Mouse (Mus musculus) G1E (cell line): ENCODE measurements at regions not wholly inside any gene's neighbourhood (a gene's known extent, or its start where the extent isn't known, plus 50 kb on each side); places are given as distances from the start of the nearest gene placed in this dataset.
A peak's percentile ranks its signal among the peaks of the same experiment; 100 is the strongest.

Source experiments
- ATAC-seq: 2 replicates; pipeline ENCODE4 v1.8.0; 2016; ENCODE audit warnings: mild to moderate bottlenecking; ENCODE audit not compliant: insufficient number of reproducible peaks, poor library complexity, low FRiP score, severe bottlenecking; ENCODE audit errors: extremely low read depth
- DNase-seq: peaks from one replicate; pipeline ENCODE4 v3.0.0; 2012; ENCODE audit warnings: low spot score
- H3K27me3 ChIP-seq: 2 replicates; pipeline ENCODE4 v1.6.1; 2012; ENCODE audit warnings: mild to moderate bottlenecking, low read length, inconsistent platforms; ENCODE audit not compliant: insufficient read depth
- H3K36me3 ChIP-seq: replicated peaks from 2 replicates; pipeline ENCODE3; 2012; ENCODE audit warnings: mild to moderate bottlenecking, inconsistent platforms
- H3K4me1 ChIP-seq: 2 replicates; pipeline ENCODE4 v1.6.1; 2012; ENCODE audit warnings: low read depth, low read length, inconsistent platforms, mixed read lengths; ENCODE audit not compliant: insufficient read depth
- H3K4me3 ChIP-seq: 2 replicates; pipeline ENCODE4 v1.5.1; 2012; ENCODE audit warnings: low read depth, mild to moderate bottlenecking, inconsistent platforms, low read length, moderate library complexity, mixed read lengths
- H3K9me3 ChIP-seq: replicated peaks from 2 replicates; pipeline ENCODE4 v1.6.1; 2012; ENCODE audit warnings: inconsistent platforms
- CTCF ChIP-seq: IDR thresholded peaks from 2 replicates; pipeline ENCODE4 v1.5.1; 2012; ENCODE audit warnings: low read depth, low read length, inconsistent platforms, mixed read lengths
- GATA1 ChIP-seq: IDR thresholded peaks from 2 replicates; pipeline ENCODE4 v1.6.1; 2012; ENCODE audit warnings: borderline replicate concordance, low read length, inconsistent platforms, mixed read lengths
- GATA2 ChIP-seq: IDR thresholded peaks from 2 replicates; pipeline ENCODE4 v1.6.1; 2012; ENCODE audit warnings: low read depth, low read length, inconsistent platforms, borderline replicate concordance
- POLR2AphosphoS5 ChIP-seq: IDR thresholded peaks from 2 replicates; pipeline ENCODE4 v1.6.1; 2012; ENCODE audit warnings: low read depth, low read length, inconsistent platforms; ENCODE audit not compliant: insufficient replicate concordance
- TAL1 ChIP-seq: conservative IDR thresholded peaks from 2 replicates; pipeline ENCODE4 v1.6.1; 2012; ENCODE audit warnings: low read depth, low read length, inconsistent platforms, mixed read lengths

DNA sequence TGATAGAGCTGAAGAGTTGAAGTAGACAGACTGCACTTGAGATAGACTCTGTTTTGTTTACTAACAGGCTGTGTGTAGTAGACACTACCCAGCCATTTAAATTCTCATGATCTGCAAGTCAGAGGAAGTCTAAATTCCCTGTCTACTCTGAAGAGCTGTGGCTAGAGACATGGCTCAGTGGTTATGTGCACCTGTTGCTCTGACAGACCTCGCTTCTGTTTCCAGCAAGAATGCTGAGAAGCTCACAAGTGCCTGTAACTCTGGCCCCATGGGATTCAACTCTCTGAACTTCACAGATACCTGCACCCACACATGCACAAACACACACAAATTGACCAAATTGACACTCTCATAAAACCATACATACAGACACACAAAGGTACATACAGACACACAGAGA, 543.4 kb upstream of the Intu start:
- Histone ChIP-seq H3K4me3 (no peak overlapping the region), H3K9me3 (no peaks in the 10 kb centered on the region), H3K36me3 (no peaks in the 10 kb centered on the region), H3K4me1 (no peaks in the 10 kb centered on the region), H3K27me3 (no peaks in the 10 kb centered on the region)
- TF ChIP-seq TAL1 = no peak
- TF ChIP-seq GATA1 = no peak
- no peak for TF ChIP-seq GATA2
- no peak for TF ChIP-seq POLR2AphosphoS5
- no peak for TF ChIP-seq CTCF
- ATAC-seq (no peak), DNase-seq (no peak)

DNA sequence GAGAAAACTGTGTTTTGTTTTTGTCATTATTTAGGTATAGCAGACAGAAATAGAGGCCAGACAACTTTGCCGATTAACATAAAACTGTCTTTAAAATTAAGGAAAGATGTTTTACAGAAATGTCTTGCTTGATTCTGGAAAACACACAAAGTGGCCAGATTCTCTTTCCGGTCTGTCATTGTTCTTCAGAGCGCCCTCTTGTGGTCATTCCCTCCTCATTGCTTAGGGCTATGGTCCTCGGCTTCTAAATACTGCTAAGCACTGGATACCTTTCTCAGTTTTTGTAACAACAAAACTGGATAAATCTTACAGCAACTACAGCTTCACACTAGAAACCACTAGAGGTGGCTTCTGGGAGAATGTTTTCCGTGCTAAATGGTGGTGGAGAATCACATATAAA, 532.5 kb upstream of the Intu start:
- no peak for DNase-seq
- TF ChIP-seq TAL1 (no peak), CTCF (0 out of 2 replicates have a peak, but pooled peaks have one; percentile 18)

DNA sequence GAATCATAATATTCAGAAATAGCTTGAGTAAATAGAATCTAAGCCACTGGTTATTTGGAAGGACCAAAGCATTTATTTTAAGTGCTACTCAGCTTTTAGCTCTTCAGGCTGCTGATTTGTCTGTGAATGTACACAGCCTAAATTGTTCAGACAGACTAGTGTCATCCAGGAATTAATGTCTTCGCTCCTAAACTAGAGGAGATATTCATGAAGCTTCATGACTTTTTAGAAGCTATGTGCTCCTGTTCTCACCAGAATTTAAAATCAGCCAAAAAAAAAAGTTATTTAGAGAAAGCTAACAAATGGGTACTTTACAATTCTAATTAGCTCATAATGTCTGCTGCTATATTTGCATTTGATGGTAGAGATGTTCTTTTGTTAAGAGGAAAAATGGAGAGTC, 531.2 kb upstream of the Intu start:
- no peak for DNase-seq
- H3K9me3 ChIP-seq = no peaks in the 10 kb centered on the region
- no peaks in the 10 kb centered on the region for H3K36me3 ChIP-seq
- H3K27me3 ChIP-seq = no peaks in the 10 kb centered on the region
- no peak for ATAC-seq
- no peaks in the 10 kb centered on the region for H3K4me1 ChIP-seq
- TF ChIP-seq CTCF (no peak), POLR2AphosphoS5 (no peak)
- no peak overlapping the region for H3K4me3 ChIP-seq

More for the DNA sequence above, 532.5 kb upstream of the Intu start:
- Histone ChIP-seq H3K4me1 (no peaks in the 10 kb centered on the region), H3K9me3 (no peaks in the 10 kb centered on the region), H3K4me3 (no peak overlapping the region), H3K27me3 (no peaks in the 10 kb centered on the region), H3K36me3 (no peaks in the 10 kb centered on the region)
- ATAC-seq = no peak

DNA sequence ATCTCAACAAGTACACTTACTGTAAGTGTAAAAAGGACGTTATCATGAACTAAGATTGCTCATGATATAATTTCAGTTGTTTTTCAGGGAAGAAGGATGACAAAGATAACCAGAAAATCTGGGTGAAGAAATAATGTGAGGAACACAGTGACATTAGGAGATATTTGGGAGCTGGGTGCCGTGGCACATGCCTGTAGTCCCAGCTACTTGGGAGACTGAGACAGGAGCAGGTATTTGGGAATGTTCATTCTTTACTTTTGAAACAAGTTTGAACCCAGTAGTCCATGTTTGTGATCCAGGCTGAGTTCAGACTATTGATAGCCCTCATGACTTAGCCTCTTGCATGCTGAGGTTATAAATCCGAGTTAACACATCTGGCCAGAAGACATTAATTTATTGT, 528.2 kb upstream of the Intu start:
- H3K36me3 ChIP-seq = no peaks in the 10 kb centered on the region
- no peaks in the 10 kb centered on the region for H3K27me3 ChIP-seq
- TF ChIP-seq TAL1 = no peak
- TF ChIP-seq GATA1 = no peak
- TF ChIP-seq CTCF = no peak
- no peak for TF ChIP-seq POLR2AphosphoS5
- no peak for TF ChIP-seq GATA2
- no peaks in the 10 kb centered on the region for H3K9me3 ChIP-seq
- H3K4me3 ChIP-seq = no peak overlapping the region
- ATAC-seq = no peak
- H3K4me1 ChIP-seq = no peaks in the 10 kb centered on the region
- no peak for DNase-seq

DNA sequence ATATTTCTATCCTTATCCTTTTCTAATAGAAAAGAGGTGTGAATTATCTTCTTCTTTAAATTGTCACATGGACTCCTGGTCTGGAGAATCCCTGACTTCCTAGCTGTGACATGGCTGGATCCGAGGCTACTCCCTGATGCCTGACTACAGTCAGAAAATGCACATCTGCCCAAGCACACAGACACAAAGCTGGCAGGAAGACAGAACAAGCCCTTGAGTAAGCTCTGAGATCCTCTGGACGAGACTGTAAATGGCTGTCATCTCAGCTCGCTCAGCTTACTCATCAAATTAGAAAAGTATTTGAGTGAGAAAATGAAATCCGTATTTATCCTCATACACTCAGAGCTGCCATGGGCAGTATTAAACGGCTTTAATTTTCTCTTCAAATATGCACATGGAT, 521.0 kb upstream of the Intu start:
- no peak for ATAC-seq
- Histone ChIP-seq H3K36me3 (no peaks in the 10 kb centered on the region), H3K9me3 (no peaks in the 10 kb centered on the region), H3K27me3 (no peaks in the 10 kb centered on the region), H3K4me3 (no peak overlapping the region), H3K4me1 (no peaks in the 10 kb centered on the region)
- no peak for DNase-seq
- TF ChIP-seq GATA1 = no peak
- TF ChIP-seq TAL1 = no peak
- TF ChIP-seq POLR2AphosphoS5 = no peak
- no peak for TF ChIP-seq CTCF
- no peak for TF ChIP-seq GATA2

DNA sequence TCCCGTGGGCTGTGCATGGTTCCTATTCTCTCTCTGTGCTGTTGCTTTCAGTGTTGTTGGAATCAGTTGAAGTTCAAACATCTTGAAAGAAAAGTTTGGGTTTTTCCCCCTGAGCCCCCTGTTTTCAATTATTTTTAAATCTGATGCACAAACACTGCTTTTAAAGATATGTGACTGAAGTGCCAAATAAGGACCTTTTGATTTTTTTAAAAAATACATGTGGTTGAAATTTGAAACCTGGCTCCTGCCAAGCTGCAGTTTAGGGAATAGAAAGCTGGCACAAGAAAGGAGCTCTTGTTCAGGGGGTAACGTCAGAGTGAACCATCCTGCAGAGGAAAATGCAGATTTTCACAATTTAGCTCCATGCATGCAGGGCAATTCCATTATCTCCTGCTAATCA, 509.4 kb upstream of the Intu start:
- DNase-seq = no peak
- no peak for ATAC-seq
- TF ChIP-seq POLR2AphosphoS5 (no peak), TAL1 (no peak), GATA2 (no peak), CTCF (no peak), GATA1 (no peak)
- H3K4me1 ChIP-seq = no peaks in the 10 kb centered on the region
- H3K36me3 ChIP-seq = no peaks in the 10 kb centered on the region
- H3K4me3 ChIP-seq = no peak overlapping the region
- no peaks in the 10 kb centered on the region for H3K27me3 ChIP-seq
- no peaks in the 10 kb centered on the region for H3K9me3 ChIP-seq

DNA sequence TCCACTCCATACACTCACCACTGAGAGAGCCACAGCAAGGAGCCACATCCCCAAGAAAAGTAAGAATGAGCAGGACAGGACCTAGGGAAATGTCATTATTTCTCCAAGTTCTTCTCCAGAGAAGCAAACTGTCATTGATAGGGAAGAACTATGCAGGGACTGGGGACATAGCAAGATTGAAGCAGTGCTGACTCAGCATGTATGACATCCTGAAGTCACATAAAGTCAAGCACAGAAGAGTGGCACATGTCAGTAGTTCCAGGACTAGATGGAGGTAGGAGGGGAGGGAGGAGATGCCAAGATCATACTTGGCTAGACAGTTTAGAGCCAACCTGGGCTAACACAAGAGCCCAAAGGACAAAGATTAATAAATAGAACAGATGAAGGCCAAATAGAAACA, 503.4 kb upstream of the Intu start:
- ATAC-seq (no peak), DNase-seq (no peak)

More for the DNA sequence above, 503.4 kb upstream of the Intu start:
- no peaks in the 10 kb centered on the region for H3K9me3 ChIP-seq
- no peaks in the 10 kb centered on the region for H3K4me1 ChIP-seq
- no peaks in the 10 kb centered on the region for H3K27me3 ChIP-seq
- no peaks in the 10 kb centered on the region for H3K36me3 ChIP-seq
- TF ChIP-seq GATA2 (no peak), TAL1 (no peak), CTCF (no peak), GATA1 (no peak), POLR2AphosphoS5 (no peak)
- no peak overlapping the region for H3K4me3 ChIP-seq
